Mouse (Mus musculus) cerebellum, adult 2 months (tissue): ENCODE results near the gene Akap1. TPM values are rescaled to one million over a fixed set of nuclear protein-coding genes. Genes with fewer than 3 reads are reported as not detected.

Experiments
- DNase-seq, 2 experiments: peaks; one replicate each; pipeline ENCODE4 v3.0.0; 2021
- H3K27ac ChIP-seq: fragments of 200-500 bp; 2 replicates; pipeline ENCODE4 v1.5.1; 2012; ENCODE audit warnings: low read length, control low read depth, inconsistent platforms; ENCODE audit not compliant: insufficient read depth
- H3K27me3 ChIP-seq: fragments of 200-500 bp; 2 replicates; pipeline ENCODE4 v1.6.1; 2012; ENCODE audit warnings: inconsistent platforms, mild to moderate bottlenecking, low read length, moderate library complexity; ENCODE audit not compliant: control insufficient read depth, insufficient read depth
- H3K4me1 ChIP-seq: fragments of 200-500 bp; 2 replicates; pipeline ENCODE4 v1.6.1; 2011; ENCODE audit warnings: low read length; ENCODE audit not compliant: control insufficient read depth, insufficient read depth
- H3K4me3 ChIP-seq: fragments of 200-500 bp; replicated peaks from 2 replicates; pipeline ENCODE3; 2011; ENCODE audit warnings: mild to moderate bottlenecking, low read depth, low read length, control low read depth; ENCODE audit not compliant: insufficient read depth
- CTCF ChIP-seq: fragments of 200-500 bp; IDR thresholded peaks from 2 replicates; pipeline ENCODE4 v1.5.1; 2011; ENCODE audit warnings: low read depth, mild to moderate bottlenecking, control low read depth, low read length, moderate library complexity, borderline replicate concordance; ENCODE audit not compliant: insufficient read depth
- POLR2A ChIP-seq: fragments of 200-500 bp; IDR thresholded peaks from 2 replicates; pipeline ENCODE4 v1.6.1; 2011; ENCODE audit warnings: low read length, control low read depth, borderline replicate concordance; ENCODE audit not compliant: insufficient read depth
- WGBS: fragments of 180-500 bp; shearing (Covaris S2); methylation state at CpG from one replicate; pipeline ENCODE4 v1.1.7; 2018; 5-methylcytosine and 5-hydroxymethylcytosine counted together
- polyA plus RNA-seq: library from polyadenylated mRNA; depleted of rRNA; stranded (reverse); fragments of >200 nt; gene quantifications from 2 replicates; pipeline ENCODE4 v1.2.3, GENCODE M21; 2012; rRNA removed

The Akap1 gene
- polyA plus RNA-seq, result 41.5 and 42.8 TPM in 2 replicates

DNA sequence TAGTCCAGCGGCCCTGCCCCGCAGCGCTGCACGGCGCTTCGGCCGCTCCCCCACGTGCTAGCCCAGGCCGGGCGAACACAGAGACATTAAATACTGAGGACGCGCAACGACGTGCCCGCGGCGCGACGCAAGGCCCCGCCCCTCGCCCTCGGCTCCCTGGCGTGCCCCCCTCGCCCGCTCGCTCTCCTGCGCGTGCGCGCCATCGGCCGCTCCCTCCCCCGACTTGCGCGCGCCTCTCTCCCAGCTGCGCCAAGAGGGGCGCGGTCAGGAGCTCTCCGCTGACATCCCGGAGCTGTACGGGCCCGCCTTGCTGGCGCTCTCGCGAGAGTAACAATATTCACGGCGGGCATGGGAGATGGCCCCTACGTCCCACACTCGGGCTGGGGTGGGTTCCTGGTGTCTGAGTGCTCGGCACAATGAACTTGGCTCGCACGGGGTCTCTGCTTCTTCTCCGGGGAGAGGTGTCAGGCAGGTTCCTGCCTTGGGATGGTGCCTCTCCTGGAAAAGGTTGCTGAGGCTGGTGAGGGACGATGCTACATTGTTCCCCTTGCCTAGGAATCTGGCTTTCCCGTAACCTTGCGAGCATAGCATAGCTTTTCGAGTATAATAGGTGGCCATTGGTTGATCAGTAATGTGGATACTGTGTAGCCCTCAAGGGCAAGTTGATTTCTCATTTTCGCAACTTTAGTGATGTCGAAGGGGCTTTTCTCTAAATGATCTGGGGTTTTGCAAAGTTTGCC, at the start of gene Akap1:
TSS of gene Akap1 (minus strand) at position 129 of the 740 bp plus-strand sequence.
- Histone ChIP-seq H3K27me3 (no peaks in the 10 kb centered on the region), H3K27ac (peak within 1 kb of the TSS; percentile 85), H3K4me3 (peak within 1 kb of the TSS; percentile 92), H3K4me1 (peaks cover 3% of the 10 kb centered on the region; the same call in 1 of the 2 replicates)
- DNase-seq, result peak; percentile 95
- WGBS, result 1% methylated on average over 60 of the region's 60 CpGs
- TF ChIP-seq POLR2A (peak; percentile 91), CTCF (no peak)

DNA sequence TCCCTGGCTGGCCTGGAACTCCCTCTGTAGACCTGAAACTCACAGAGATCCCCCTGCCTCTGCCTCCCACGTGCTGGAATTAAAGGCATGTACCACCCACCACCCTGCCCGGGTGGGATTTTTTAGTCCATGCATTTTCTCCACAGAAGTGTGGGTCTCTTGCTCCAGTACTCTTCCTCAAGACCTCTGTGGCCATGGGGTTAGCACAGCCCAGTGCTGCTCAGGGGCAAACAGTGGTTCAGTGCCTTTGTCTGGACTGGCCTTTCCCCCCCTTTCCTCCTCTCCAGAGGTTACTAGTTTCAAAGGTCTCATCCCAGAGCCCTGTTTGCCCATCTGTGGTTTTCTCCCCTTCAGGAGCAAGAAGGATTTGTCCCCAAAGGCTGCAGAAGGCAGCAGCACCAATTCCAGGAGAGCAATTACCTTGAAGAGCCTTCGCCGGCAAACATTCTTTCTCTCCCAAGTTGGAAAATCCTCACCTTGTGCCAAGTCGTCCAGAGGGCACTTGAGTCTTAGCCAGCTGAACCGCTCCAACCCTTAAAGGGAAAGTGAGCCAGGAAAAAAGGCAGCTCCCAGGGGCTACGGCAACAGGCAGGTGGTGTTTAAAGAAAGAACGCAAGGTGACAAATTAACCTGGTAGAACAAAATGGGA, 45.1 kb upstream of the Akap1 start:
- H3K4me1 ChIP-seq, result no peaks in the 10 kb centered on the region
- WGBS, result 35% methylated on average over 8 of the region's 8 CpGs
- peak in 1 of 2 experiments; percentile 9 for DNase-seq
- H3K27me3 ChIP-seq, result no peaks in the 10 kb centered on the region; the same call in 1 of the 2 replicates
- H3K4me3 ChIP-seq, result no peak overlapping the region
- H3K27ac ChIP-seq, result no peak overlapping the region
- TF ChIP-seq POLR2A (no peak), CTCF (no peak)

DNA sequence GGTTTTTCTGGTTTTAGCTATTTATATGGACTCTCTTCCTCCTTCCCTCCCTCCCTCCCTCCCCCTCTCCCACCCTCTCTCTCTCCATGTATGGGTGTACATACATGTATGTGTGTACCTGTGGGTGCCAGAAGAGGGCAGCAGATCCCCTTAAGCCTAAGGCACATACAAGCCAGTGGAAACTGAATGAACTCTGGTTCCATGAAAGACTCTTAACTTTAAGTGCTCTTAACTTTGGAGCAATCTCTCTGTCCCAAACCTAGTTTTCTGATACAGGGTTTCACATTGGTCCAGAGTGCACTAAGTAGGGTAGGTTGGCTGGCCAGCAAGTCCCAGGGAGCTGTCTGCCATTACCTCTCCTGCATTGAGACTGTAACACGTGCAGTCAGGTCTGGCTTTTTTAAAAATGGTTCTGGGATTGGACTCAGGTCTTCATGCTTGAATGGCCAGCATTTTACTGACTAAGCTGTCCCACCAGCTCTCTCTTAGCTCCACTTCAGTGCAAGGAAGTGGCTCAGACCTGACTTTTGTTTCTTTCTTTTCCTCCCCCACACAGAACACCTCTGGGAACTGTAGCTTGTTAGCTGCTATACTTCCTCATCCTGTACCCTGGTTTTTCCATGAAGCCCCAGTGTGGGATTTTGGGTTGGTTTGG, 44.3 kb upstream of the Akap1 start:
- TF ChIP-seq POLR2A (no peak), CTCF (peak; percentile 54; the same call in 1 of the 2 replicates)
- Histone ChIP-seq H3K4me1 (no peaks in the 10 kb centered on the region), H3K27me3 (no peaks in the 10 kb centered on the region; the same call in 1 of the 2 replicates), H3K27ac (no peak overlapping the region), H3K4me3 (no peak overlapping the region)
- 88% methylated on average over 1 of the region's 1 CpGs for WGBS
- DNase-seq, result peak; percentile 44 to 49

DNA sequence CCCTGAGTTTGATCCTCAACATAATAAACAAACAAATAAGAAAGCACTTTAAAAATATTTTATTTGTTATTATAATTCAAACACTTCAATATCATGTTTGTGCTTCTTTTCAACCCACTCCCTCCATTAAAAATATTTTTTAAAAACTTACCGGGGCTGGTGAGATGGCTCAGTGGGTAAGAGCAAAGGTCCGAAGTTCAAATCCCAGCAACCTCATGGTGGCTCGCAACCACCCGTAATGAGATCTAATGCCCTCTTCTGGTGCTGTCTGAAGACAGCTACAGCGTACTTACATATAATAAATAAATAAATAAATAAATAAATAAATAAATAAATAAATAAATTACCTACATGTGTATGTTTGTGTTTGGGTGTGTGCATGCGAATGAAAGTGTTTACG, 43.5 kb upstream of the Akap1 start:
- H3K27me3 ChIP-seq, result no peaks in the 10 kb centered on the region; the same call in 1 of the 2 replicates
- no peak overlapping the region for H3K27ac ChIP-seq
- H3K4me1 ChIP-seq, result no peaks in the 10 kb centered on the region
- TF ChIP-seq POLR2A (no peak), CTCF (no peak)
- H3K4me3 ChIP-seq, result no peak overlapping the region
- WGBS, result 98% methylated on average over 7 of the region's 7 CpGs
- no peak for DNase-seq

DNA sequence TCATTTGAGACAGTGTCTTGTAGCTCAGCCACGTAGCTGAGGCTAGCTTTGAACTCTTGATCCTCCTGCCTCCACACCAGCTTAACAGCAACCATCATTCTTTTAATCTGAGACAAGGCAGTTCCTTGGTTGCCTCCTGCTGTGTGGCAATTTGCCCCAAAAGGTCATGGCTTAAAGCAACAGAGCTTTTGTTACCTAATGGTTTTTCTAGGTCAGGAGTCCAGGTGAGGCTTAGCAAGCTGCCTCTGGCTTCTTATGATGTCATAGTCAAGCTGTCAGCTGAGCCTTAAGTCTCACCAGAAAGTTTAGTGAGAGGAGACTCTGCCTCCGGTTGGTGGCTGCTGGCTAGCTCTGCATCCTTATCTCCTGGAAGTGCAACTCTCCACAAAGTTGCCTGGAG, 41.2 kb upstream of the Akap1 start:
- TF ChIP-seq POLR2A, result no peak
- TF ChIP-seq CTCF, result no peak
- Histone ChIP-seq H3K4me1 (no peaks in the 10 kb centered on the region), H3K4me3 (no peak overlapping the region), H3K27me3 (no peaks in the 10 kb centered on the region; the same call in 1 of the 2 replicates), H3K27ac (no peak overlapping the region)
- DNase-seq, result no peak
- WGBS, result 53% methylated on average over 2 of the region's 2 CpGs

DNA sequence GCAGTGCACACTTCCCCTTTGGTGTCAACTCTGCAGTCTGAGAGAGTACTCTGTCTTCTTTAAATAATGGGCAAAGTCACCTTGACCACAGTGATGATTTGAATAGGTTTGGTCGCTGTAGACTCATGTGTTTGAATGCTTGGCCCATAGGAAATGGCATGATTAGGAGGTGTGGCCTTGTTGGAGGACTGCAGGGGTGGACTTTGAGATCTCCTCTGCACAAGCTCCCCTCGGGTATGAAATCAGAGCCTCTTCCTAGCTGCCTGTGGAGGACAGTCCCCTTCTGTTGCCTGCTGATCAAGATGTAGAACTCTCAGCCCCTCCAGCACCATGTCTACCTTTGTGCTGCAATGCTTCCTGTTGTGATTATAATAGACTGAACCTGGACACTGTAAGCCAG, 39.7 kb upstream of the Akap1 start:
- H3K4me3 ChIP-seq, result no peak overlapping the region
- TF ChIP-seq POLR2A (no peak), CTCF (no peak)
- no peak for DNase-seq
- WGBS, result 52% methylated on average over 2 of the region's 2 CpGs
- H3K27me3 ChIP-seq, result no peaks in the 10 kb centered on the region; the same call in 1 of the 2 replicates
- H3K4me1 ChIP-seq, result no peaks in the 10 kb centered on the region
- no peak overlapping the region for H3K27ac ChIP-seq

DNA sequence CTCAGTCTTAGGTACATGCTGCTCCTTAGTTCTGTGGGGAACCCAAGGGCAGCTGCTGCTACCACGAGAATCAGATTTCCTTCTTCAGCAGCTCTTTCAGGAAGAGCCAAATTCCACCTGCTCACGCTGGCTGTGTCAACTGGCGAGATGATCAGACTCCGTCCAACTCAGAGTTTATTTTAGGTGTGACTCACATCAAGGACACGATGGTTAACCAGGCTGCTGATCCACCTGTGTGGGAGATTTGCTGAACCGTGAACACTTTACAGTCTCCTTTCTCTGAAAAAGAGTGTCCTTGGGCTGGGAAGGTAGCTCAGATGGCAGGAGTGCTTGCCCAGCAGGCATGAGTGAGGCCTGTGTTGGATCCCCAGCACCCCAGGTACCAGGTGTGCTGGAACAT, 38.4 kb upstream of the Akap1 start:
- 42% methylated on average over 6 of the region's 6 CpGs for WGBS
- TF ChIP-seq POLR2A, result no peak
- no peak for TF ChIP-seq CTCF
- Histone ChIP-seq H3K4me1 (no peaks in the 10 kb centered on the region), H3K4me3 (no peak overlapping the region), H3K27ac (no peak overlapping the region), H3K27me3 (no peaks in the 10 kb centered on the region; the same call in 1 of the 2 replicates)
- no peak for DNase-seq
